Mouse (Mus musculus): ENCODE results near the gene Efr3b. TPM values are rescaled to one million over a fixed set of nuclear protein-coding genes. Genes with fewer than 3 reads are reported as not detected.

The Efr3b gene
- total and polyA plus RNA-seq, 3 experiments = 0.27 TPM; not detected in 2

DNA sequence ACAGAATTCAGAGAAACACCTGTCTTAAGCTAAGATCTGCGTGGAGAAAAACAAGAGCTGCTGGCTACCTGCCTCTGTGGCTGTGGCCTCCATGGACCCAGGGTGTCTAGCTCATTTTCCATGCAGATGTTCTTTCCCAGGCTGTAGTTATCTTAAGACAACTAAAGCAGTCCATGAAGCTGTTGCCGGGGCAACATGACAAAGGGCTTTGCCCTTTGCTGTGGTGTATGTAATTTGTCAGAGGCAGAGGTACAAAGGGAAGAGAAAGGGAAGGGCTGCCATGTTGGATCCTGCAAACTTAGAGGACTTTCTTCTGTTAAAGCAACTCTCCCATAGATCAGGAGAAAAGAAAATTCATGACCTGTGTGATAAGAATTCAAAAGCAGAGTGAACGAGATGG lies 47.7 kb downstream of the Efr3b start:
- ATAC-seq (ENCODE audit: extremely low read depth, insufficient number of reproducible peaks, low FRiP score, poor library complexity, severe bottlenecking) (no peak), DNase-seq (ENCODE audit: low spot score) (no peak)
- Histone ChIP-seq H3K36me3 (replicated peaks) (no peaks in the 10 kb centered on the region), H3K4me3 (ENCODE audit: low read depth, low read length) (no peak overlapping the region), H3K4me1 (ENCODE audit: insufficient read depth, low read depth, low read length) (no peaks in the 10 kb centered on the region), H3K9me3 (replicated peaks) (no peaks in the 10 kb centered on the region), H3K27me3 (ENCODE audit: insufficient read depth, low read length) (no peaks in the 10 kb centered on the region; the same call in 1 of the 2 replicates)
- TF ChIP-seq GATA1 (IDR thresholded peaks at IDR 0.05; ENCODE audit: borderline replicate concordance, low read length) (no peak), TAL1 (conservative IDR thresholded peaks at IDR 0.05; ENCODE audit: low read depth, low read length) (no peak), GATA2 (IDR thresholded peaks at IDR 0.05; ENCODE audit: borderline replicate concordance, low read depth, low read length) (no peak), POLR2AphosphoS5 (IDR thresholded peaks at IDR 0.05; ENCODE audit: insufficient replicate concordance, low read depth, low read length) (no peak), CTCF (IDR thresholded peaks at IDR 0.05; ENCODE audit: low read depth, low read length) (no peak)

DNA sequence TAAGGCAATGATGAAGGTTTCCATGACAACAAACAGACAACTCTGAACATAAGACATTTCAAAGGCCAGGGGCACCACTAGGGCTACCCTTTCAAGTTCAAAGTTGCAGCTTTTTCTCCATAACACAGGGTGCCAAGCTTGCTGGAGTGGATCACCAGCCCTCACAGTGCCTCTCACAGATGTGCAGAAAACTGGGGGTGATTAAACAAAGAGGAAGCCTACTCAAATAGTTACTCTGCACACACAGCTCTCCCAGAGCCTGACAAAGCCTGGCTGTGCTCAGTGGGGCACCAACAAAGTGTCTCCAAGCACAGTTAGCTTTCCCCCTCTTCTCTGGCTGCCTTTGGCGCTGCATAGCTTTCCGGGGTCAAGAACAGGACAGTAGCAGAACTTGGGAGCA lies 48.8 kb downstream of the Efr3b start:
- ATAC-seq (ENCODE audit: extremely low read depth, insufficient number of reproducible peaks, low FRiP score, poor library complexity, severe bottlenecking) = no peak
- no peak for DNase-seq (ENCODE audit: low spot score)
- TF ChIP-seq GATA2 (IDR thresholded peaks at IDR 0.05; ENCODE audit: borderline replicate concordance, low read depth, low read length) = no peak
- TF ChIP-seq CTCF (IDR thresholded peaks at IDR 0.05; ENCODE audit: low read depth, low read length) = no peak
- TF ChIP-seq POLR2AphosphoS5 (IDR thresholded peaks at IDR 0.05; ENCODE audit: insufficient replicate concordance, low read depth, low read length) = no peak
- TF ChIP-seq GATA1 (IDR thresholded peaks at IDR 0.05; ENCODE audit: borderline replicate concordance, low read length) = no peak
- no peak for TF ChIP-seq TAL1 (conservative IDR thresholded peaks at IDR 0.05; ENCODE audit: low read depth, low read length)
- no peaks in the 10 kb centered on the region for H3K36me3 ChIP-seq (replicated peaks)
- no peaks in the 10 kb centered on the region for H3K9me3 ChIP-seq (replicated peaks)
- H3K4me3 ChIP-seq (ENCODE audit: low read depth, low read length) = no peak overlapping the region
- no peaks in the 10 kb centered on the region for H3K4me1 ChIP-seq (ENCODE audit: insufficient read depth, low read depth, low read length)
- H3K27me3 ChIP-seq (ENCODE audit: insufficient read depth, low read length) = no peaks in the 10 kb centered on the region; the same call in 1 of the 2 replicates

- H3K27me3 ChIP-seq (ENCODE audit: insufficient read depth, low read length) = no peaks in the 10 kb centered on the region
- no peak for ATAC-seq (ENCODE audit: extremely low read depth, insufficient number of reproducible peaks, low FRiP score, poor library complexity, severe bottlenecking)
Observed at GRCm38 (mm10) chr12:3984446-3984845, 54.3 kb downstream of the Efr3b start.

GRCm38 (mm10) chr12:3983736-3984135 lies 55.0 kb downstream of the Efr3b start:
- peak; percentile 22; the same call in 1 of the 2 replicates for ATAC-seq (ENCODE audit: extremely low read depth, insufficient number of reproducible peaks, low FRiP score, poor library complexity, severe bottlenecking)
- Histone ChIP-seq H3K36me3 (replicated peaks) (no peaks in the 10 kb centered on the region), H3K9me3 (replicated peaks) (no peaks in the 10 kb centered on the region), H3K4me1 (ENCODE audit: insufficient read depth, low read depth, low read length) (no peaks in the 10 kb centered on the region), H3K4me3 (ENCODE audit: low read depth, low read length) (no peak overlapping the region), H3K27me3 (ENCODE audit: insufficient read depth, low read length) (no peaks in the 10 kb centered on the region)
- TF ChIP-seq CTCF (IDR thresholded peaks at IDR 0.05; ENCODE audit: low read depth, low read length) (peak; percentile 44), GATA1 (IDR thresholded peaks at IDR 0.05; ENCODE audit: borderline replicate concordance, low read length) (no peak)
- DNase-seq (ENCODE audit: low spot score) = peak; percentile 21

More at GRCm38 (mm10) chr12:3984446-3984845, 54.3 kb downstream of the Efr3b start:
- TF ChIP-seq GATA1 (IDR thresholded peaks at IDR 0.05; ENCODE audit: borderline replicate concordance, low read length) (no peak), POLR2AphosphoS5 (IDR thresholded peaks at IDR 0.05; ENCODE audit: insufficient replicate concordance, low read depth, low read length) (no peak), GATA2 (IDR thresholded peaks at IDR 0.05; ENCODE audit: borderline replicate concordance, low read depth, low read length) (no peak), CTCF (IDR thresholded peaks at IDR 0.05; ENCODE audit: low read depth, low read length) (no peak), TAL1 (conservative IDR thresholded peaks at IDR 0.05; ENCODE audit: low read depth, low read length) (no peak)
- Histone ChIP-seq H3K9me3 (replicated peaks) (no peaks in the 10 kb centered on the region), H3K4me1 (ENCODE audit: insufficient read depth, low read depth, low read length) (no peaks in the 10 kb centered on the region), H3K36me3 (replicated peaks) (no peaks in the 10 kb centered on the region), H3K4me3 (ENCODE audit: low read depth, low read length) (no peak overlapping the region)
- DNase-seq (ENCODE audit: low spot score) = no peak

GRCm38 (mm10) chr12:3982257-3982656 lies 56.5 kb downstream of the Efr3b start:
- TF ChIP-seq POLR2AphosphoS5 (IDR thresholded peaks at IDR 0.05; ENCODE audit: insufficient replicate concordance, low read depth, low read length) (no peak), GATA1 (IDR thresholded peaks at IDR 0.05; ENCODE audit: borderline replicate concordance, low read length) (no peak), TAL1 (conservative IDR thresholded peaks at IDR 0.05; ENCODE audit: low read depth, low read length) (no peak), CTCF (IDR thresholded peaks at IDR 0.05; ENCODE audit: low read depth, low read length) (no peak), GATA2 (IDR thresholded peaks at IDR 0.05; ENCODE audit: borderline replicate concordance, low read depth, low read length) (no peak)
- no peaks in the 10 kb centered on the region for H3K4me1 ChIP-seq (ENCODE audit: insufficient read depth, low read depth, low read length)
- H3K4me3 ChIP-seq (ENCODE audit: low read depth, low read length) = no peak overlapping the region
- DNase-seq (ENCODE audit: low spot score) (no peak), ATAC-seq (ENCODE audit: extremely low read depth, insufficient number of reproducible peaks, low FRiP score, poor library complexity, severe bottlenecking) (no peak)
- H3K9me3 ChIP-seq (replicated peaks) = no peaks in the 10 kb centered on the region
- no peaks in the 10 kb centered on the region for H3K36me3 ChIP-seq (replicated peaks)
- H3K27me3 ChIP-seq (ENCODE audit: insufficient read depth, low read length) = no peaks in the 10 kb centered on the region

- no peaks in the 10 kb centered on the region for H3K36me3 ChIP-seq (replicated peaks)
- ATAC-seq (ENCODE audit: extremely low read depth, insufficient number of reproducible peaks, low FRiP score, poor library complexity, severe bottlenecking) = no peak
- H3K9me3 ChIP-seq (replicated peaks) = no peaks in the 10 kb centered on the region
- no peak for TF ChIP-seq TAL1 (conservative IDR thresholded peaks at IDR 0.05; ENCODE audit: low read depth, low read length)
- TF ChIP-seq POLR2AphosphoS5 (IDR thresholded peaks at IDR 0.05; ENCODE audit: insufficient replicate concordance, low read depth, low read length) = no peak
- TF ChIP-seq GATA1 (IDR thresholded peaks at IDR 0.05; ENCODE audit: borderline replicate concordance, low read length) = no peak
- TF ChIP-seq GATA2 (IDR thresholded peaks at IDR 0.05; ENCODE audit: borderline replicate concordance, low read depth, low read length) = no peak
- TF ChIP-seq CTCF (IDR thresholded peaks at IDR 0.05; ENCODE audit: low read depth, low read length) = no peak
- H3K4me1 ChIP-seq (ENCODE audit: insufficient read depth, low read depth, low read length) = no peaks in the 10 kb centered on the region
- DNase-seq (ENCODE audit: low spot score) = no peak
- H3K27me3 ChIP-seq (ENCODE audit: insufficient read depth, low read length) = no peaks in the 10 kb centered on the region
- no peak overlapping the region for H3K4me3 ChIP-seq (ENCODE audit: low read depth, low read length)
Observed at GRCm38 (mm10) chr12:3981350-3982131, 57.2 kb downstream of the Efr3b start.
